Mouse (Mus musculus) hindbrain, postnatal 0 days (tissue): Measurements from ENCODE around the gene Slc2a9. TPM values are rescaled to one million over a fixed set of nuclear protein-coding genes. Genes with fewer than 3 reads are reported as not detected.

Experiments
- ATAC-seq: fragments of 200-750 bp; cut with Nextera tagmentation; 2 replicates; pipeline ENCODE4 v1.8.0; 2017; ENCODE audit warnings: mild to moderate bottlenecking, moderate TSS enrichment, moderate library complexity
- DNase-seq: peaks from one replicate; pipeline ENCODE4 v3.0.0-alpha.2; 2015; ENCODE audit warnings: low spot score
- H3K27ac ChIP-seq: fragments of 300-500 bp; sonication (generic); 2 replicates; pipeline ENCODE4 v1.5.1; 2014; ENCODE audit warnings: mild to moderate bottlenecking
- H3K27me3 ChIP-seq: fragments of 300-500 bp; sonication (generic); 2 replicates; pipeline ENCODE4 v1.6.1; 2014; ENCODE audit warnings: low read length, mixed read lengths; ENCODE audit not compliant: insufficient read depth
- H3K36me3 ChIP-seq: fragments of 300-500 bp; sonication (generic); 2 replicates; pipeline ENCODE4 v1.6.1; 2014; ENCODE audit warnings: low read length, mixed read lengths; ENCODE audit not compliant: insufficient read depth
- H3K4me1 ChIP-seq: fragments of 300-500 bp; sonication (generic); 2 replicates; pipeline ENCODE4 v1.6.1; 2014; ENCODE audit warnings: antibody characterized with exemption, low read length, mixed read lengths; ENCODE audit not compliant: insufficient read depth
- H3K4me2 ChIP-seq: fragments of 300-500 bp; sonication (generic); 2 replicates; pipeline ENCODE4 v1.6.1; 2014; ENCODE audit warnings: low read depth, mild to moderate bottlenecking, low read length, moderate library complexity, mixed read lengths
- H3K4me3 ChIP-seq: fragments of 300-500 bp; sonication (generic); 2 replicates; pipeline ENCODE4 v1.5.1; 2014; ENCODE audit warnings: low read length
- H3K9ac ChIP-seq: fragments of 300-500 bp; sonication (generic); replicated peaks from 2 replicates; pipeline ENCODE4 v1.6.1; 2014; ENCODE audit warnings: mild to moderate bottlenecking, low read length, moderate library complexity, mixed read lengths
- H3K9me3 ChIP-seq: fragments of 300-500 bp; sonication (generic); 2 replicates; pipeline ENCODE4 v1.6.1; 2016; ENCODE audit warnings: low read length, mixed read lengths
- CTCF ChIP-seq: IDR thresholded peaks from 2 replicates; pipeline ENCODE4 v1.5.1; 2016; ENCODE audit warnings: antibody characterized with exemption, control low read depth, low read depth
- WGBS: fragments of 180-500 bp; shearing (Covaris S2); extraction: QIAGEN DNeasy Blood & Tissue Kit; methylation state at CpG from one replicate; pipeline ENCODE4 v1.1.7; 2014; 5-methylcytosine and 5-hydroxymethylcytosine counted together
- polyA plus RNA-seq: library from polyadenylated mRNA; unstranded; fragments of >200 nt; fragmentation: Nextera tagmentation; extraction: Ambion mirVana; gene quantifications from 2 replicates; pipeline ENCODE4 v1.2.1, GENCODE M21; 2015
- total RNA-seq: library from RNA; depleted of rRNA; stranded (reverse); fragments of >200 nt; gene quantifications from 2 replicates; pipeline ENCODE4 v1.2.3, GENCODE M21; 2014

Slc2a9 gene
- total and polyA plus RNA-seq, 2 experiments from 2014 or later = 1.0 to 1.7 TPM

DNA sequence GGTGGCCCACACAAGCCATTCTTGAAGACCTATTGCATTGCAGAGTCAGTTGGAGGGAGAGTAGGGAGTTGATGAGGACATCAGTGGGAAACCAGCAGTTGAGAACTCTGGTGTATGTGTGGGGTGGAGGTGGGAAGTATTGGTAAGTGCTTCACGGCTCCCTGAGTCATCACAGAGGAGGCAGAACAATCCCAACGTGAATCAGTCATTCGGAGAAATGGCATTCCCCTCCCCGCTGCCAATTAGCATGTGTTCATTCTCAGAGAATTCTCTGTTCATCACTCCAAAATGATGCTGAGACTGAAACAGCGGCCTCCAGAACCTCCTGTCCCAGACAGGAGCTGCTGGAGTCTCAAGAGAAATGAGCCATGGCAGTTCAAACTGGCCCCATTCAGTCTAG, 138.5 kb downstream of the Slc2a9 start:
- Histone ChIP-seq H3K9me3 (no peaks in the 10 kb centered on the region), H3K36me3 (no peaks in the 10 kb centered on the region), H3K27ac (no peak overlapping the region), H3K4me3 (no peak overlapping the region), H3K9ac (no peak overlapping the region), H3K27me3 (no peaks in the 10 kb centered on the region), H3K4me1 (peaks cover 10% of the 10 kb centered on the region), H3K4me2 (no peak overlapping the region)
- no peak for TF ChIP-seq CTCF
- ATAC-seq (no peak), DNase-seq (no peak)
- 69% methylated on average over 5 of the region's 5 CpGs for WGBS

DNA sequence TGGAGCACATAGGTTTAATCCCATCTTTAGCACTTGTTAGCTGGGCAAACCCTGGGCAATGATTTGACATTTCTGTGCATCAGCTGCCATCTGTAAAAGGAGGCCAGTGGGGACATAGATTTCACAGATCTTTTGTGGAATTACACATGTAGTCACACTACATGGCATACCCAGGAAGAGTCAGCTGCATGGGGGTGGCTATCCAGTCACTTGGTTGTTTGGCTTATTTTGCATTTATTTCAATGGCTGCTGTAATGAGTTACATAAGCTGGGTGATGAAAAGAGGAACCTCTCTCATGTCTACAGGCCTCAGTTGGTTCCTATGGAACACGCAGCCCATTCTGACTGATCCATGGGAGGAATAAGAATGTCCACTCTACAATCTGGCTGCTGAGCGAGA, 143.2 kb downstream of the Slc2a9 start:
- DNase-seq = no peak
- no peak for ATAC-seq
- no peak for TF ChIP-seq CTCF
- Histone ChIP-seq H3K27ac (no peak overlapping the region), H3K36me3 (no peaks in the 10 kb centered on the region), H3K9ac (no peak overlapping the region), H3K4me1 (no peaks in the 10 kb centered on the region), H3K9me3 (no peaks in the 10 kb centered on the region), H3K4me2 (no peak overlapping the region), H3K4me3 (no peak overlapping the region), H3K27me3 (no peaks in the 10 kb centered on the region)
- WGBS = 73% methylated on average over 2 of the region's 2 CpGs

DNA sequence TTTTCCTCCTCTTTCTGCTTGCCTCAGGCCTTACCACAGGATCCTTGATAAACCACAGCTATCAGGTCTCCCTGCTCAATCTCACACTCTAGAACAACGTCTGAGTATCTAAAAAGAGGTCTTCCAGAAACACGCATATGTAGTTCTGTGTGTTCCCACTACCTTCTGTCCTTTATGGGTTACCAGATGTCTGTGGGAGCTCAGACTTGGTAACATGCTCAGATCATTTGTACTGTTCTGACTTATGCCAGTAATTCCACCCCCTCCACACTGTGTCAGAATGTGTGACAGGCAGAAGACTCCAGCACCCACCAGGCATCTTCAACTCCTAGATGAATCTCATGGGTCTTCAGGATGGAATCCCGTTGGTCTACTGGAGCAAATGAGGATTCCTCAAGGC, 146.0 kb downstream of the Slc2a9 start:
- WGBS = 79% methylated on average over 3 of the region's 3 CpGs
- no peak overlapping the region for H3K4me2 ChIP-seq
- no peaks in the 10 kb centered on the region for H3K36me3 ChIP-seq
- DNase-seq (no peak), ATAC-seq (no peak)
- H3K9ac ChIP-seq = no peak overlapping the region
- H3K4me3 ChIP-seq = no peak overlapping the region
- no peaks in the 10 kb centered on the region for H3K27me3 ChIP-seq
- H3K27ac ChIP-seq = no peak overlapping the region
- H3K4me1 ChIP-seq = no peaks in the 10 kb centered on the region
- no peak for TF ChIP-seq CTCF
- H3K9me3 ChIP-seq = no peaks in the 10 kb centered on the region

DNA sequence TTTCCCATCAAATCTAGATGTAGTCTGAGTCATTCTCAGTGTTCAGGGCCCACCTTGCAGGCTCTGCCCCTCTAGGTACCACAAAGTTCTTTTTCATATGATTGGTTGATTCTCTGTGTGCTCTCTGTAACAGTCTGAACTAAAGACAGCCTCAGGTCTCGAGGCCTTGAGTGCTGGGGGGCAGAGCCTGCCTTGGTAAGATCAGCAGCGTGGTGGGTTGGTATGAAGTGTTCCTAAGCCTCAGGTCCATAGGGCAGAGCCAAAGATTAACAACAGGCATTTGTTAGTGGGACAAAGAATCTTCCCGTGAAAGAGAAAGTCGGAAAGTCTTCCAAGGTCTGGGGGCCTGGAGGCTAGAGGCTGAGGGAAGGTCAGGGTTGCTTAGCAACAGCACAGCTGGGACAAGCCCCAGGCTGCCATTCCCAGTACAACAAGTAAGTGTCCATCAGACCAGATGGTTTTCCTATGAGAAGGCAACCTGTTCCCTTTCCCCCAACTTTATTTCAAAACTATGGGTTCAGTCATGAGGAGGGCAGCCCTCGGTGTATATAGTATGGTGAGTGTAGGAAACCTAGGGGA, 152.5 kb downstream of the Slc2a9 start:
- DNase-seq = no peak
- ATAC-seq = peak; percentile 41; the same call in 1 of the 2 replicates
- Histone ChIP-seq H3K4me1 (no peaks in the 10 kb centered on the region), H3K9me3 (no peaks in the 10 kb centered on the region), H3K36me3 (no peaks in the 10 kb centered on the region), H3K4me2 (no peak overlapping the region), H3K9ac (no peak overlapping the region), H3K27me3 (no peaks in the 10 kb centered on the region), H3K4me3 (no peak overlapping the region), H3K27ac (no peak overlapping the region)
- no peak for TF ChIP-seq CTCF
- 20% methylated on average over 5 of the region's 5 CpGs for WGBS

DNA sequence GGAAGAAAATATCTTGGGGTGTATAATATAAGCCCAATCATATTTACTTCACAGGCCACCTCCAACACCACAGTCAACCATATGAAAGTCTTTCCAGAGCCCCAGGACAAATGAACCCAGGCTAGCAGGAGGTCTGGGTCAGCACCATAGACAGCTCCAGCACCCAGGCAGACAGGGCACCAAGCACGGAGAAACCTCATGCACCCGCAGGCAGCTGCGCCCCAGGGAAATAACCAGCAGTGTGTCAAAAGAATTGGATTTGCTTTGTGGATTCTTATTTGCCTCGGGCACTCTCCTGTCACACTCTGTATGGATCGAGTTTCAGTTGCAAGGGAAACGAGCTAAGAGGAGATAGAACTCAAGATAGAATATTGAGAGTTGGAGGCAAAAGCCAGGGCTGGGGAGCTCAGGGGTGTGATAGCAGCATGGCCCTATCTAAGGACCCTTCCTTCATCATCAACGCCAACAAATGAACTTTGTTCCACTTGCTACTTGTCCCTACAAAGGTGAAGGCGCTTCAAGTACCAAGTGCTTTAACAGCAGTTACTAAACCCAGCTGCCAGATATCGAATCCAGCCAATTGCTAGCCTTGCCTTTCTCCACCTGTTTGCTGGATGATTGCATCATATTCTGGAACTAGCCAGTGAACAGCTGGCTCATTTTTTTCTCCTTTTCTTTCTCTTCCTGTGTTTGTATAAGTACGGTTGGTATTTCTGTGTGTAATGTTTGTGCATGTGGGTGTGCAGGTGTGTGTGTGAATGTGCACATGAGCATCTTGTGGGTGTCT, 156.1 kb downstream of the Slc2a9 start:
- H3K4me2 ChIP-seq = no peak overlapping the region
- H3K4me1 ChIP-seq = no peaks in the 10 kb centered on the region
- no peaks in the 10 kb centered on the region for H3K9me3 ChIP-seq
- DNase-seq (no peak), ATAC-seq (peak; percentile 16; the same call in 1 of the 2 replicates)
- 40% methylated on average over 10 of the region's 10 CpGs for WGBS
- no peaks in the 10 kb centered on the region for H3K36me3 ChIP-seq
- no peak for TF ChIP-seq CTCF
- no peak overlapping the region for H3K4me3 ChIP-seq
- no peaks in the 10 kb centered on the region for H3K27me3 ChIP-seq
- H3K27ac ChIP-seq = no peak overlapping the region
- no peak overlapping the region for H3K9ac ChIP-seq

DNA sequence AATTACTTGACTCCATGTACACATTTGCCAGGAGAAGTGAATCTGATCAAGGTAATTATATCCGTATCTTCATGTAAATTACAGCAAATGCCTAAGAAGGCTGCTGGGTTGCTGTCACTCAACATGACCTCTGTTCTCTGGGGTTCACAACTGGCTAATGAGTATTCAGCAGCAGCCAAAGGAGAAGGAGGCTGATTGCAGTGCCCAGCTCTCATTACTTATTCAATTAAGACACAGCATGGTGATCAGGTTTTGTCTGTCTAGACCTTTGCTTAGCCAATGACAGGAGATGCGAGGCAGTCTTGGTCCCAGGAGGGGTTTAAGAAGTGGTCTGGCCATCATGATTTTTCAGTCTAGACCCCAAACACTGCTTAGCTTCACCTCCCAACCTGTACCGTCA, 159.8 kb downstream of the Slc2a9 start:
- H3K4me3 ChIP-seq = no peak overlapping the region
- H3K4me1 ChIP-seq = no peaks in the 10 kb centered on the region
- no peak overlapping the region for H3K9ac ChIP-seq
- TF ChIP-seq CTCF = no peak
- no peaks in the 10 kb centered on the region for H3K27me3 ChIP-seq
- no peaks in the 10 kb centered on the region for H3K9me3 ChIP-seq
- WGBS = 54% methylated on average over 3 of the region's 3 CpGs
- no peak overlapping the region for H3K4me2 ChIP-seq
- DNase-seq (no peak), ATAC-seq (no peak; the same call in 1 of the 2 replicates)
- H3K36me3 ChIP-seq = no peaks in the 10 kb centered on the region
- no peak overlapping the region for H3K27ac ChIP-seq

DNA sequence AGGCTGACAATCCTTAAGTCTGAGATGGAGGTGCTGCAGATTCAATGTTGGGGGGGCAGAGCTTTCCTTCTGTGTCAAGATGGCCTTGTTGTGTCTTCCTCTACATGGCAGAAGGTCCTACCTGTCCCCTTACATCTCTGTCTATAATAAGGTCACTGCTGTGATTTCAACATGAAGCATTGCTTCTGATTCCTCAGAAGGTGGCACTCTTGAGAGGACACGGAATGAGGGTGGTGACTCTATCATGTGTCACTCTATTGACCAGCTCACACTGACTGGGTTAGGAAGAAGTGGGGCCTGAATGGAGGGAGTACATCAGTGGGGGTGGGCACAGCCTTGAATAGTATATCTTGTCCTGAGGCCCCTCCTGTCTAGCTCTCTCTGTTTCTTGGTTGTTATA, 168.4 kb downstream of the Slc2a9 start:
- Histone ChIP-seq H3K9ac (no peak overlapping the region), H3K4me3 (no peak overlapping the region), H3K36me3 (no peaks in the 10 kb centered on the region), H3K27ac (no peak overlapping the region), H3K27me3 (no peaks in the 10 kb centered on the region), H3K4me1 (no peaks in the 10 kb centered on the region), H3K4me2 (no peak overlapping the region), H3K9me3 (no peaks in the 10 kb centered on the region)
- TF ChIP-seq CTCF = peak; percentile 26; the same call in 1 of the 2 replicates
- 43% methylated on average over 1 of the region's 1 CpGs for WGBS
- ATAC-seq = no peak
- no peak for DNase-seq
